Mouse (Mus musculus): ENCODE measurements at regions not wholly inside any gene's neighbourhood (a gene's known extent, or its start where the extent isn't known, plus 50 kb on each side); places are given as distances from the start of the nearest gene placed in this dataset.

- no peak for TF ChIP-seq MAFK (IDR thresholded peaks at IDR 0.05; ENCODE audit: insufficient replicate concordance, low read length)
- no peak for TF ChIP-seq ZKSCAN1 (IDR thresholded peaks at IDR 0.05; ENCODE audit: borderline replicate concordance, low read depth, low read length)
- no peak for TF ChIP-seq USF2 (conservative IDR thresholded peaks at IDR 0.05; ENCODE audit: low read depth, low read length)
- TF ChIP-seq RCOR1 (conservative IDR thresholded peaks at IDR 0.05; ENCODE audit: low read depth, low read length): no peak
- no peak for TF ChIP-seq TCF12 (IDR thresholded peaks at IDR 0.05; ENCODE audit: low read depth, low read length)
- TF ChIP-seq MXI1 (IDR thresholded peaks at IDR 0.05; ENCODE audit: low read depth, low read length): no peak
- no peak for TF ChIP-seq NRF1 (IDR thresholded peaks at IDR 0.05; ENCODE audit: low read depth, low read length)
- TF ChIP-seq POLR2A (IDR thresholded peaks at IDR 0.05; ENCODE audit: low read depth, low read length): no peak
- no peak for TF ChIP-seq BHLHE40 (IDR thresholded peaks at IDR 0.05; ENCODE audit: low read depth, low read length)
- no peak for TF ChIP-seq ZNF384 (IDR thresholded peaks at IDR 0.05; ENCODE audit: low read depth, low read length)
- no peak for TF ChIP-seq ETS1 (conservative IDR thresholded peaks at IDR 0.05; ENCODE audit: low read depth, low read length)
- TF ChIP-seq IRF4 (IDR thresholded peaks at IDR 0.05; ENCODE audit: low read depth, low read length): no peak
- TF ChIP-seq TBP (conservative IDR thresholded peaks at IDR 0.05; ENCODE audit: low read depth, low read length): no peak
- TF ChIP-seq NELFE (IDR thresholded peaks at IDR 0.05; ENCODE audit: low read depth, low read length): no peak
- TF ChIP-seq SMC3 (IDR thresholded peaks at IDR 0.05; ENCODE audit: low read depth, low read length): no peak
- Histone ChIP-seq H3K4me2 (ENCODE audit: insufficient read depth, low read depth, poor library complexity, severe bottlenecking) (no peak overlapping the region), H3K27ac (ENCODE audit: insufficient read depth, low read depth) (no peak overlapping the region), H3K9ac (ENCODE audit: insufficient read depth, low read depth) (no peak overlapping the region), H3K27me3 (replicated peaks) (no peaks in the 10 kb centered on the region), H3K9me3 (replicated peaks; ENCODE audit: low read length) (peaks cover 10% of the 10 kb centered on the region), H3K4me1 (ENCODE audit: control insufficient read depth in 1 of 2, insufficient read depth in 2 of 2) (peaks cover 0 to 9% of the 10 kb centered on the region in 2 experiments; a peak in 1 of 4 replicates), H3K4me3 (replicated peaks in 1 of 3; ENCODE audit: low read depth in 2 of 3, low read length in 2 of 3, poor library complexity in 1 of 3) (no peak overlapping the region), H3K79me2 (replicated peaks; ENCODE audit: control insufficient read depth, extremely low read depth, insufficient read depth, poor library complexity, severe bottlenecking) (no peaks in the 10 kb centered on the region), H3K36me3 (replicated peaks in 1 of 2; ENCODE audit: control insufficient read depth in 1 of 2, insufficient read depth in 1 of 2, low read length in 1 of 2) (no peaks in the 10 kb centered on the region)
- dilution Hi-C loops (cut with MboI; ENCODE audit: extremely low pct_ligation_motif_present, extremely low pct_unique_long_range_greater_than_20kb, low sequenced_read_pairs) (no loop called here), in situ Hi-C loops (cut with MboI; ENCODE audit: low pct_ligation_motif_present, low pct_unique_long_range_greater_than_20kb, low sequenced_read_pairs) (no loop called here)
- DNase-seq (ENCODE audit: extremely low read depth): no peak
Observed at GRCm38 (mm10) chr4:70035912-70036311, 374.3 kb downstream of the Cdk5rap2 start.

DNA sequence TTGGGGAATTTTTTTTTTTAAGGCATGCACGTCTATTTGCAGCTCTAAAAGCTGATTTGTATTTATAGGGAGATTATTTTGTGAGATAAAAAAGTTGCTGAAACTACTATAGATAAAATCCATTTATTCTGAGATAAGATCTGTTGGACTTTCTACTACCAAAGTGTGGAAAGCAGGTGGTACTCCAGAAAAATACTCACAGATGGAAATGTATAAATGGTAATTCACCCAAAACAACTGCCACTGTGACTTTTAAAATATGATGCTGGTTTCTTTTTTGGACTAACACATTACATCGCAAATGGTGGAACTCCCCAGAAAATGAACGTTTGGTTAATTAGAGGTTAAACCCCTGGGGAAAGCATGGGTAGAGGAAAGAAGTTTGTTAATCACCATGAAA, 377.7 kb downstream of the Cdk5rap2 start:
- Histone ChIP-seq H3K27me3 (replicated peaks) (no peaks in the 10 kb centered on the region), H3K9ac (ENCODE audit: insufficient read depth, low read depth) (no peak overlapping the region)
- dilution Hi-C loops (cut with MboI; ENCODE audit: extremely low pct_ligation_motif_present, extremely low pct_unique_long_range_greater_than_20kb, low sequenced_read_pairs): no loop called here

More for the DNA sequence above, 377.7 kb downstream of the Cdk5rap2 start:
- H3K4me1 ChIP-seq (ENCODE audit: control insufficient read depth in 1 of 2, insufficient read depth in 2 of 2): peaks cover 0 to 9% of the 10 kb centered on the region in 2 experiments; a peak in 1 of 4 replicates
- H3K36me3 ChIP-seq (replicated peaks in 1 of 2; ENCODE audit: control insufficient read depth in 1 of 2, insufficient read depth in 1 of 2, low read length in 1 of 2): no peaks in the 10 kb centered on the region
- in situ Hi-C loops (cut with MboI; ENCODE audit: low pct_ligation_motif_present, low pct_unique_long_range_greater_than_20kb, low sequenced_read_pairs): no loop called here
- no peak overlapping the region for H3K4me2 ChIP-seq (ENCODE audit: insufficient read depth, low read depth, poor library complexity, severe bottlenecking)
- no peak overlapping the region for H3K27ac ChIP-seq (ENCODE audit: insufficient read depth, low read depth)
- no peaks in the 10 kb centered on the region for H3K79me2 ChIP-seq (replicated peaks; ENCODE audit: control insufficient read depth, extremely low read depth, insufficient read depth, poor library complexity, severe bottlenecking)
- no peak overlapping the region for H3K4me3 ChIP-seq (replicated peaks in 1 of 3; ENCODE audit: low read depth in 2 of 3, low read length in 2 of 3, poor library complexity in 1 of 3)
- no peak for DNase-seq (ENCODE audit: extremely low read depth)
- TF ChIP-seq MAFK (IDR thresholded peaks at IDR 0.05; ENCODE audit: insufficient replicate concordance, low read length) (no peak), TCF12 (IDR thresholded peaks at IDR 0.05; ENCODE audit: low read depth, low read length) (no peak)
- H3K9me3 ChIP-seq (replicated peaks; ENCODE audit: low read length): peaks cover 18% of the 10 kb centered on the region

Measured in CH12.LX (cell line).